Mouse (Mus musculus): ENCODE data around the gene Plau.

DNA sequence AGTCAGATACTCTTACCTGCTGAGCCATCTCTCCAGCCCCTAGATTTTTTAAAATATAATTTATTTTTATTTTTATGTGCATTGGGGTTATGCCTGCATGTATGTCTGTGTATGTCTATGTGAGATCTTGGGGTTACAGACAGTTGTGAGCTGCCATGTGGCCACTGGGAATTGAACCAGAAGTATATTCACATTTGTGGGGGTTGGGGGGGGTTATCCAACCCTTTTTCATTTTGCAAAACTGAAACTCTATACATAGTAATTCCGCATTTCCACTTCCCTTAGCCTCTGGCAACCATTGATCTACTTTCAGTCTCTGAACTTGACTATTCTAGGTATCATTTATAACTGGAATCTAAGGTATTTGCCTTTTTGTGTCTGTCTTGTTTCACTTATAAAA lies 11.9 kb upstream of the Plau start:
- TF ChIP-seq EP300 (IDR thresholded peaks at IDR 0.05), result no peak
- no peak for TF ChIP-seq CTCF (IDR thresholded peaks at IDR 0.05)
